Mouse (Mus musculus) midbrain, embryonic 11.5 days (tissue): ENCODE data around the gene Mvd. TPM values are rescaled to one million over a fixed set of nuclear protein-coding genes. Genes with fewer than 3 reads are reported as not detected.

ENCODE experiments used
- ATAC-seq: fragments of 200-750 bp; cut with Nextera tagmentation; 2 replicates; pipeline ENCODE4 v1.8.0; 2017; ENCODE audit warnings: moderate TSS enrichment, moderate library complexity; ENCODE audit not compliant: low FRiP score
- DNase-seq: peaks from one replicate; pipeline ENCODE4 v3.0.0; 2015; ENCODE audit warnings: low spot score; ENCODE audit errors: missing footprints
- H3K27ac ChIP-seq: fragments of 300-500 bp; sonication (generic); 2 replicates; pipeline ENCODE4 v1.5.1; 2014; ENCODE audit warnings: low read depth, low read length
- H3K27me3 ChIP-seq: fragments of 300-500 bp; sonication (generic); 2 replicates; pipeline ENCODE4 v1.6.1; 2014; ENCODE audit warnings: mild to moderate bottlenecking, low read length, moderate library complexity, mixed read lengths; ENCODE audit not compliant: control insufficient read depth, insufficient read depth
- H3K36me3 ChIP-seq: fragments of 300-500 bp; sonication (generic); 2 replicates; pipeline ENCODE4 v1.6.1; 2014; ENCODE audit warnings: mild to moderate bottlenecking, low read length, moderate library complexity, mixed read lengths; ENCODE audit not compliant: control insufficient read depth, insufficient read depth
- H3K4me1 ChIP-seq: fragments of 300-500 bp; sonication (generic); 2 replicates; pipeline ENCODE4 v1.6.1; 2014; ENCODE audit warnings: low read length; ENCODE audit not compliant: control insufficient read depth, insufficient read depth
- H3K4me2 ChIP-seq: fragments of 300-500 bp; sonication (generic); 2 replicates; pipeline ENCODE4 v1.6.1; 2014; ENCODE audit warnings: mild to moderate bottlenecking, moderate library complexity
- H3K4me3 ChIP-seq: fragments of 300-500 bp; sonication (generic); 2 replicates; pipeline ENCODE4 v1.5.1; 2014; ENCODE audit warnings: low read depth, low read length
- H3K9ac ChIP-seq: fragments of 300-500 bp; sonication (generic); 2 replicates; pipeline ENCODE4 v1.6.1; 2014; ENCODE audit warnings: low read length
- H3K9me3 ChIP-seq: fragments of 300-500 bp; sonication (generic); 2 replicates; pipeline ENCODE4 v1.6.1; 2016; ENCODE audit warnings: low read length; ENCODE audit not compliant: control insufficient read depth
- WGBS: fragments of 180-500 bp; shearing (Covaris S2); extraction: QIAGEN DNeasy Blood & Tissue Kit; methylation state at CpG from one replicate; pipeline ENCODE4 v1.1.7; 2014; 5-methylcytosine and 5-hydroxymethylcytosine counted together
- polyA plus RNA-seq: library from polyadenylated mRNA; unstranded; fragments of >200 nt; fragmentation: Nextera tagmentation; extraction: Ambion mirVana; gene quantifications from 2 replicates; pipeline ENCODE4 v1.2.1, GENCODE M21; 2014

The Mvd gene
- polyA plus RNA-seq, 1 experiment from 2014 or later = 48.1 TPM

GRCm38 (mm10) chr8:122433269-122433905 is 9.8 kb downstream of the Mvd start:
- H3K4me2 ChIP-seq = no peak overlapping the region

DNA sequence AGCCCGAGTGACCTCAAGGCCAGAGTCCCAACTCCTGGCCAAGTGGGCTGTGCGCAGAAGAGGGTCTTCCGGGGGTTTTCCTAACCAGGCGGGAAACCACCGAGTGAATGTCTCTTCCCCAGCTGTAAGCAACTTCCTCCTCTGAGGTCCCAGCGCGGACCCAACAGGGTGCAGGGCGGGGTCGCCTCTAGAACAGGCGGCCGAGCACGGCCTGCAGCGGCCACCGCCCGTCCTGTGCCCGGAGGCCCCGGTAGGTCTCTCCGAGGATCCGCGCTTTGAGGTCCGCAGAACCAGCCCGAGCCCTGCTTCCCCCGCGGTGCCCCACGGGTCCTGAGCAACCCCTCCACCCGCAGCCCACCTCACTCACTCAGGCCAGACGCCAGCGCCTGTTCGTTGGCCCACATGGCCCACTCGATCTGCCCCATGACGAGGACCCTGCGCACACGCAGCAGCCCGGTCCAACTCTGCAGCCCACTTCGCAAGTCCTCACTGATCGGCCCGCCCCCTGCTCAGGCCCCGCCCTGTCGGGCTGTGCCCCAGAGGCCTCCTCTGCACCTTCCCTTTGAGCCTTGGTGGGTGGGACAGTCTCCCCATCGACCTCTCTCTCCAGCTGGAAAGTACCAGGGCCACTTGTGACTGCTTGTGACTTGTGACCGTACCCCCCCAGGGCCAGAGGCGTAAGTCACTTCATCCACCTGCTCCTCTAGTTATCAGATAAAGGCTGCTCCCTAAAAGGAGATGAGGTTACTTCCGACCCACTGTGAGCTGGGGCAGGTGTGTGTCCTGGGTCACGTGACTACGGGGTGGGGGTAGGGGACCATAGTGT is 10.6 kb downstream of the Mvd start, which contains the start of gene Cyba:
Cyba (minus strand) TSS at position 488 of the 826 bp plus-strand sequence.
- peak within 1 kb of the TSS; percentile 75 for H3K4me2 ChIP-seq
- peak within 1 kb of the TSS; percentile 73 for H3K9ac ChIP-seq
- WGBS = 5% methylated on average over 45 of the region's 45 CpGs
- H3K4me3 ChIP-seq = peak within 1 kb of the TSS; percentile 42
- no peaks in the 10 kb centered on the region for H3K27me3 ChIP-seq
- no peak within 1 kb of the TSS for H3K27ac ChIP-seq
- H3K4me1 ChIP-seq = peaks cover 14% of the 10 kb centered on the region
- no peaks in the 10 kb centered on the region for H3K9me3 ChIP-seq
- peaks cover 11% of the 10 kb centered on the region for H3K36me3 ChIP-seq
- ATAC-seq (peak; percentile 79), DNase-seq (peak; percentile 91)

More at GRCm38 (mm10) chr8:122433269-122433905, 9.8 kb downstream of the Mvd start:
- Histone ChIP-seq H3K36me3 (peaks cover 11% of the 10 kb centered on the region), H3K9ac (no peak overlapping the region), H3K27me3 (no peaks in the 10 kb centered on the region), H3K9me3 (no peaks in the 10 kb centered on the region), H3K4me1 (peaks cover 14% of the 10 kb centered on the region), H3K27ac (no peak overlapping the region), H3K4me3 (no peak overlapping the region)
- peak; percentile 43 for ATAC-seq
- DNase-seq = no peak
- WGBS = 71% methylated on average over 11 of the region's 11 CpGs

DNA sequence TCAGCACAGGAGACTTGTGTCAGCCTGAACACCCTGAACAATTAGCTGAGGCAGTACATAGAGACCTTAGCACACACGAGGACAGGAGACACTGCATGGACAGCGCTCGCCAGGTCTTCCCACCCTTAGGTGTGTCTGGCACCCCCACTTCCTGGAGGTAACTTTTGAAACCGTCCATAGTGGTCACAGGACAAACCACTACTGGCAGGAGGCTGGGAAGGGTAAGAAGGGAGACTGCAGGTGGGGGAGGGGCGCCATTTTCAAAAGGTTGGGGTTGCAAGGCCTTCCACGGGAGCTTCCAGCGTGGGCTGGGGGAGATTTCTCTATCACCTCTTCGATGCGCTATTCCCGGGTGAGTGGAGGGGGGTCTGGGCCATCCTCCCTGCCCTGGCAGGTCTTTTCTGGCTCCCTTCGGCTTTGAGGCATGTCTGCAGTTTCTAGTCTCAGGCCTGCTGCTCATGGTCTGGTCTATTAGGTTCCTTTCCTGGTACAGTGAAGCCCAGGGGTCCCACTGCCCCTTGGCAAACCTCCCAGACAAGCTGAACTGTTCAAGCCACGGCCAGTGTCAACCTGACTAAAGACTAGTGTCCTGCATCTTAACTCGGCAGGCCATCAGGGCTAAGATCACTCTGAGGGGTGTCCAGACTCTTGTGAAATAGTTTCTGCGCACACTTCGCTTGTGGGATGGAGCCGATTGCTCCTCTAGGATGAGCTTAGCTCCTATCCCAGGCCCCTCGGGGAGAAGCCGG is 11.4 kb downstream of the Mvd start:
- 41% methylated on average over 18 of the region's 18 CpGs for WGBS
- Histone ChIP-seq H3K4me2 (peak overlapping the region; percentile 75), H3K27me3 (no peaks in the 10 kb centered on the region), H3K27ac (no peak overlapping the region), H3K9ac (peak overlapping the region; percentile 73), H3K36me3 (peaks cover 11% of the 10 kb centered on the region), H3K4me3 (peak overlapping the region; percentile 42), H3K4me1 (peaks cover 14% of the 10 kb centered on the region), H3K9me3 (no peaks in the 10 kb centered on the region)
- ATAC-seq (peak; percentile 19; the same call in 1 of the 2 replicates), DNase-seq (peak; percentile 90)

- H3K9me3 ChIP-seq = no peaks in the 10 kb centered on the region
- no peak for DNase-seq
- H3K36me3 ChIP-seq = peaks cover 6% of the 10 kb centered on the region
- no peak overlapping the region for H3K4me2 ChIP-seq
- ATAC-seq = no peak
- H3K27me3 ChIP-seq = no peaks in the 10 kb centered on the region
- H3K27ac ChIP-seq = no peak overlapping the region
- peaks cover 14% of the 10 kb centered on the region for H3K4me1 ChIP-seq
- WGBS = 85% methylated on average over 3 of the region's 3 CpGs
- H3K4me3 ChIP-seq = no peak overlapping the region
- no peak overlapping the region for H3K9ac ChIP-seq
Observed at GRCm38 (mm10) chr8:122430646-122431045, 12.6 kb downstream of the Mvd start.

- Histone ChIP-seq H3K27ac (no peak overlapping the region), H3K36me3 (peaks cover 6% of the 10 kb centered on the region), H3K4me1 (peaks cover 14% of the 10 kb centered on the region), H3K9ac (no peak overlapping the region), H3K4me3 (no peak overlapping the region), H3K27me3 (no peaks in the 10 kb centered on the region), H3K9me3 (no peaks in the 10 kb centered on the region), H3K4me2 (no peak overlapping the region)
- WGBS = 86% methylated on average over 10 of the region's 10 CpGs
- DNase-seq (no peak), ATAC-seq (no peak)
Observed at GRCm38 (mm10) chr8:122430058-122430636, 13.1 kb downstream of the Mvd start.

DNA sequence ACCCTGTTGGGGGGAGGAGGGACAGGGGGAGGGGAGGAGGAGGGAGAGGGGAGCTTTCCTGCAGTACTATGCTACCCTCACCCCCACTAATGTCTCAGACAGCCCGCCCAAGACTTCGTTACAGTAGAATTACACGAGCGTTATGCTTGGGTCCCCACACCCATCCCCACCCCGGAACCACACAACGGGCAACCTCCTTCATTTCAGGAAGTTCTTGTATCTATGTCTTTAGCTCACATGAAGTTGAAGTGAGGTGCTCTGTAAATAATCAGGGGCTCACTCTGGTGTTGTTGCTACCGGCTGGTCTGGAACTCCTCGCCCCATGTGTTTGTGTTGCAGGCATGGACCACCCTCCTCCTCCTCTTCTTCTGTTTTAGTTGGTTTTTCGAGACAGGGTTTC is 15.1 kb downstream of the Mvd start:
- 88% methylated on average over 9 of the region's 9 CpGs for WGBS
- Histone ChIP-seq H3K27me3 (no peaks in the 10 kb centered on the region), H3K36me3 (no peaks in the 10 kb centered on the region; the same call in 1 of the 2 replicates), H3K9me3 (no peaks in the 10 kb centered on the region), H3K4me1 (peaks cover 14% of the 10 kb centered on the region), H3K4me3 (no peak overlapping the region), H3K27ac (no peak overlapping the region), H3K4me2 (no peak overlapping the region), H3K9ac (no peak overlapping the region)
- DNase-seq (no peak), ATAC-seq (no peak)

GRCm38 (mm10) chr8:122427607-122428006 is 15.6 kb downstream of the Mvd start:
- Histone ChIP-seq H3K27me3 (no peaks in the 10 kb centered on the region), H3K9ac (no peak overlapping the region), H3K9me3 (no peaks in the 10 kb centered on the region), H3K4me1 (peaks cover 9% of the 10 kb centered on the region), H3K4me3 (no peak overlapping the region), H3K36me3 (no peaks in the 10 kb centered on the region; the same call in 1 of the 2 replicates), H3K27ac (no peak overlapping the region), H3K4me2 (no peak overlapping the region)
- DNase-seq (no peak), ATAC-seq (no peak)
- 87% methylated on average over 7 of the region's 7 CpGs for WGBS

GRCm38 (mm10) chr8:122426145-122426544 is 17.1 kb downstream of the Mvd start:
- Histone ChIP-seq H3K36me3 (no peaks in the 10 kb centered on the region; the same call in 1 of the 2 replicates), H3K27ac (no peak overlapping the region), H3K9ac (no peak overlapping the region), H3K4me3 (no peak overlapping the region), H3K9me3 (no peaks in the 10 kb centered on the region), H3K4me1 (no peaks in the 10 kb centered on the region), H3K4me2 (no peak overlapping the region), H3K27me3 (no peaks in the 10 kb centered on the region)
- ATAC-seq (no peak), DNase-seq (no peak)
- WGBS = 81% methylated on average over 9 of the region's 9 CpGs
